Mouse (Mus musculus) MEL (cell line): ENCODE results near the gene Ralgapb. TPM values are rescaled to one million over a fixed set of nuclear protein-coding genes. Genes with fewer than 3 reads are reported as not detected.

Experiments used
- DNase-seq: peaks from one replicate; pipeline ENCODE4 v3.0.0; 2011; ENCODE audit warnings: low read depth, low spot score
- H3K27ac ChIP-seq: 2 replicates; pipeline ENCODE4 v1.5.1; 2012; ENCODE audit warnings: low read depth, mild to moderate bottlenecking, control low read depth, low read length, moderate library complexity; ENCODE audit not compliant: control insufficient read depth
- H3K27me3 ChIP-seq, 2 experiments: fragments of 150-350 bp in 1 of 2; sonication (generic) in 1 of 2; 2 replicates each; pipeline ENCODE4 v1.6.1; 2012; ENCODE audit warnings: low read length in 2 of 2, mild to moderate bottlenecking in 2 of 2, improper control_type of control experiment in 1 of 2, moderate library complexity in 1 of 2; ENCODE audit not compliant: insufficient read depth in 2 of 2, control insufficient read depth in 1 of 2
- H3K36me3 ChIP-seq, 2 experiments: 2 replicates each; pipeline ENCODE4 v1.6.1; 2012 to 2014; ENCODE audit warnings: low read length in 2 of 2, improper control_type of control experiment in 1 of 2, inconsistent platforms in 1 of 2, mild to moderate bottlenecking in 1 of 2; ENCODE audit not compliant: insufficient read depth in 2 of 2, control insufficient read depth in 1 of 2
- H3K4me1 ChIP-seq, 2 experiments: fragments of 150-350 bp in 1 of 2; sonication (generic) in 1 of 2; 2 replicates each; pipeline ENCODE4 v1.6.1; 2012; ENCODE audit warnings: low read length in 2 of 2, improper control_type of control experiment in 1 of 2, mild to moderate bottlenecking in 1 of 2; ENCODE audit not compliant: insufficient read depth in 2 of 2, control insufficient read depth in 1 of 2
- H3K4me3 ChIP-seq, 2 experiments: fragments of 150-350 bp in 1 of 2; sonication (generic) in 1 of 2; 2 replicates each; pipeline ENCODE4 v1.5.1; 2012; ENCODE audit warnings: low read depth in 2 of 2, low read length in 2 of 2, mild to moderate bottlenecking in 2 of 2, moderate library complexity in 2 of 2, control low read depth in 1 of 2, improper control_type of control experiment in 1 of 2; ENCODE audit not compliant: control insufficient read depth in 1 of 2, insufficient read depth in 1 of 2
- H3K79me2 ChIP-seq: 2 replicates; pipeline ENCODE4 v1.6.1; 2012; ENCODE audit warnings: mild to moderate bottlenecking, low read length, moderate library complexity; ENCODE audit not compliant: control insufficient read depth, poor library complexity, insufficient read depth
- H3K9ac ChIP-seq: 2 replicates; pipeline ENCODE4 v1.6.1; 2012; ENCODE audit warnings: low read depth, mild to moderate bottlenecking, control low read depth, low read length, moderate library complexity; ENCODE audit not compliant: control insufficient read depth, poor library complexity, severe bottlenecking
- H3K9me3 ChIP-seq: fragments of 150-350 bp; sonication (generic); replicated peaks from 2 replicates; pipeline ENCODE4 v1.6.1; 2012; ENCODE audit warnings: mild to moderate bottlenecking, low read length, improper control_type of control experiment, moderate library complexity; ENCODE audit not compliant: insufficient read depth
- BHLHE40 ChIP-seq: IDR thresholded peaks from 2 replicates; pipeline ENCODE4 v1.6.1; 2012; ENCODE audit warnings: low read depth, mild to moderate bottlenecking, inconsistent platforms, low read length, improper control_type of control experiment, borderline replicate concordance
- CTCF ChIP-seq, 3 experiments: IDR thresholded peaks in 2 of 3; conservative IDR thresholded peaks in 1 of 3; 2 replicates each; pipeline ENCODE4 v1.5.1; 2011 to 2012; ENCODE audit warnings: low read length in 3 of 3, low read depth in 2 of 3, mild to moderate bottlenecking in 2 of 3, improper control_type of control experiment in 1 of 3, inconsistent platforms in 1 of 3, mixed read lengths in 1 of 3, moderate library complexity in 1 of 3; ENCODE audit not compliant: control insufficient read depth in 1 of 3, insufficient read depth in 1 of 3, poor library complexity in 1 of 3, severe bottlenecking in 1 of 3
- E2F4 ChIP-seq: IDR thresholded peaks from 2 replicates; pipeline ENCODE4 v1.6.1; 2011; ENCODE audit warnings: low read depth, low read length, improper control_type of control experiment, borderline replicate concordance
- ELF1 ChIP-seq: IDR thresholded peaks from 2 replicates; pipeline ENCODE4 v1.6.1; 2014; ENCODE audit warnings: low read depth, mild to moderate bottlenecking, inconsistent platforms, low read length, improper control_type of control experiment, moderate library complexity
- EP300 ChIP-seq, 2 experiments: IDR thresholded peaks; 2 replicates each; pipeline ENCODE4 v1.6.1; 2011; ENCODE audit warnings: improper control_type of control experiment in 2 of 2, low read length in 2 of 2, low read depth in 1 of 2, mild to moderate bottlenecking in 1 of 2
- ETS1 ChIP-seq: IDR thresholded peaks from 2 replicates; pipeline ENCODE4 v1.6.1; 2012; ENCODE audit warnings: low read depth, mild to moderate bottlenecking, inconsistent platforms, low read length, improper control_type of control experiment, moderate library complexity
- GATA1 ChIP-seq: IDR thresholded peaks from 2 replicates; pipeline ENCODE4 v1.6.1; 2011; ENCODE audit warnings: low read depth, low read length, improper control_type of control experiment
- HCFC1 ChIP-seq: IDR thresholded peaks from 2 replicates; pipeline ENCODE4 v1.6.1; 2012; ENCODE audit warnings: low read depth, mild to moderate bottlenecking, inconsistent platforms, low read length, improper control_type of control experiment, moderate library complexity
- JUND ChIP-seq: IDR thresholded peaks from 2 replicates; pipeline ENCODE4 v1.6.1; 2011; ENCODE audit warnings: low read depth, mild to moderate bottlenecking, improper control_type of control experiment, low read length
- MAFK ChIP-seq: IDR thresholded peaks from 2 replicates; pipeline ENCODE4 v1.6.1; 2011; ENCODE audit warnings: low read depth, mild to moderate bottlenecking, low read length, improper control_type of control experiment, borderline replicate concordance
- MAX ChIP-seq: IDR thresholded peaks from 2 replicates; pipeline ENCODE4 v1.6.1; 2011; ENCODE audit warnings: low read length, improper control_type of control experiment
- MEF2A ChIP-seq: IDR thresholded peaks from 2 replicates; pipeline ENCODE4 v1.6.1; 2014; ENCODE audit warnings: low read depth, mild to moderate bottlenecking, inconsistent platforms, low read length, improper control_type of control experiment; ENCODE audit not compliant: poor library complexity, insufficient replicate concordance, severe bottlenecking; ENCODE audit errors: extremely low read depth
- MXI1 ChIP-seq: IDR thresholded peaks from 2 replicates; pipeline ENCODE4 v1.6.1; 2011; ENCODE audit warnings: mild to moderate bottlenecking, low read depth, low read length, improper control_type of control experiment
- MYB ChIP-seq: IDR thresholded peaks from 2 replicates; pipeline ENCODE4 v1.6.1; 2011; ENCODE audit warnings: mild to moderate bottlenecking, low read depth, low read length, improper control_type of control experiment
- NELFE ChIP-seq: IDR thresholded peaks from 2 replicates; pipeline ENCODE4 v1.6.1; 2011; ENCODE audit warnings: low read depth, low read length, improper control_type of control experiment
- NRF1 ChIP-seq: IDR thresholded peaks from 2 replicates; pipeline ENCODE4 v1.6.1; 2014; ENCODE audit warnings: low read depth, mild to moderate bottlenecking, inconsistent platforms, low read length, improper control_type of control experiment, moderate library complexity; ENCODE audit not compliant: poor library complexity, insufficient read depth, severe bottlenecking
- POLR2AphosphoS2 ChIP-seq: IDR thresholded peaks from 2 replicates; pipeline ENCODE4 v1.6.1; 2011; ENCODE audit warnings: low read length, improper control_type of control experiment
- POLR2AphosphoS5 ChIP-seq: IDR thresholded peaks from 2 replicates; pipeline ENCODE4 v1.6.1; 2012; ENCODE audit warnings: low read depth, borderline replicate concordance, mild to moderate bottlenecking, inconsistent platforms, low read length, moderate library complexity, mixed read lengths
- RAD21 ChIP-seq: IDR thresholded peaks from 2 replicates; pipeline ENCODE4 v1.6.1; 2011; ENCODE audit warnings: mild to moderate bottlenecking, low read depth, low read length, improper control_type of control experiment
- SIN3A ChIP-seq: IDR thresholded peaks from 2 replicates; pipeline ENCODE4 v1.6.1; 2012; ENCODE audit warnings: low read length, improper control_type of control experiment, inconsistent platforms
- TBP ChIP-seq: IDR thresholded peaks from 2 replicates; pipeline ENCODE4 v1.8.0; 2011; ENCODE audit warnings: low read depth, low read length, improper control_type of control experiment
- TCF12 ChIP-seq: IDR thresholded peaks from 2 replicates; pipeline ENCODE4 v1.6.1; 2014; ENCODE audit warnings: low read depth, mild to moderate bottlenecking, inconsistent platforms, low read length, improper control_type of control experiment, moderate library complexity
- UBTF ChIP-seq: IDR thresholded peaks from 2 replicates; pipeline ENCODE4 v1.6.1; 2012; ENCODE audit warnings: low read depth, mild to moderate bottlenecking, inconsistent platforms, low read length, improper control_type of control experiment, moderate library complexity, borderline replicate concordance; ENCODE audit not compliant: insufficient read depth
- USF1 ChIP-seq: IDR thresholded peaks from 2 replicates; pipeline ENCODE4 v1.6.1; 2014; ENCODE audit warnings: low read depth, mild to moderate bottlenecking, inconsistent platforms, low read length, improper control_type of control experiment, moderate library complexity
- USF2 ChIP-seq, 2 experiments: IDR thresholded peaks; 2 replicates each; pipeline ENCODE4 v1.6.1; 2011 to 2012; ENCODE audit warnings: improper control_type of control experiment in 2 of 2, low read length in 2 of 2, borderline replicate concordance in 1 of 2, inconsistent platforms in 1 of 2, low read depth in 1 of 2, mild to moderate bottlenecking in 1 of 2; ENCODE audit not compliant: insufficient read depth in 1 of 2
- ZC3H11A ChIP-seq: IDR thresholded peaks from 2 replicates; pipeline ENCODE4 v1.6.1; 2012; ENCODE audit warnings: low read depth, mild to moderate bottlenecking, inconsistent platforms, low read length, improper control_type of control experiment
- ZMIZ1 ChIP-seq: IDR thresholded peaks from 2 replicates; pipeline ENCODE4 v1.6.1; 2012; ENCODE audit warnings: low read depth, mild to moderate bottlenecking, inconsistent platforms, low read length, improper control_type of control experiment, moderate library complexity
- ZNF384 ChIP-seq: IDR thresholded peaks from 2 replicates; pipeline ENCODE4 v1.6.1; 2012; ENCODE audit warnings: low read depth, mild to moderate bottlenecking, inconsistent platforms, low read length, improper control_type of control experiment
- polyA plus RNA-seq, 2 experiments: library from polyadenylated mRNA; stranded (reverse) in 1 of 2; unstranded in 1 of 2; fragments of >175 nt in 1 of 2; fragments of >200 nt in 1 of 2; gene quantifications; 2 replicates each; pipeline versions ENCODE4 v1.2.1 to v1.2.4; 2012; ENCODE audit warnings: low replicate concordance in 2 of 2, low read depth in 1 of 2; ENCODE audit not compliant: insufficient read length in 2 of 2, insufficient read depth in 1 of 2, missing spikeins in 1 of 2
- total RNA-seq: library from RNA; depleted of rRNA; stranded (reverse); fragments of 300-350 nt; gene quantifications from 2 replicates; pipeline ENCODE4 v1.2.3, GENCODE M21; 2012

Ralgapb gene
- total and polyA plus RNA-seq, 3 experiments, result 15.0 to 122 (median 20.7) TPM

DNA sequence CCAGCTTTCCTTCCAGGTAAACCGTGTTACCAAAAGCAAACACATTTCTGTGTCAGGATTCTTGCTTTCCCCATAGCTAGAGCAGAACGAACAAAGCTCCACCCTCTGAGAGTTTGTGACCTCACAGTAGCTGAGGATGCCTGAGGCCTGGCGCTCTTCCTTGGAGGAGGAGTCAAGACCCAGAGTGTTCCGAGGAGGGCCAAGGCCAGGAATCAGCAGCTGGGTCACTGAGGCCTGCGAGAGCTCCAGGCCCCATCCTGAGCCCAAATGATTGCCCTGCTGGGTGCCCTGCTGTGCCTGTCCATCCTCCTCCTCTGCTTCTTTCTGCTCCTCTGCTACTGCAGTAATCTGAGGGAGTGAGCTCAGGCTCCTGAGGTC is 39.5 kb upstream of the Ralgapb start:
- DNase-seq, result no peak
- no peak overlapping the region for H3K27ac ChIP-seq
- H3K36me3 ChIP-seq, result peaks cover 0 to 2% of the 10 kb centered on the region in 2 experiments; a peak in 2 of 4 replicates
- H3K79me2 ChIP-seq, result no peaks in the 10 kb centered on the region
- TF ChIP-seq MAFK (no peak), BHLHE40 (no peak), ZMIZ1 (no peak), POLR2AphosphoS5 (no peak), MEF2A (no peak), MYB (no peak), TCF12 (no peak), ETS1 (no peak), ELF1 (no peak), ZNF384 (no peak), POLR2AphosphoS2 (no peak), MXI1 (no peak), HCFC1 (no peak), UBTF (no peak), USF2 (IDR thresholded peaks at IDR 0.05; ENCODE audit: borderline replicate concordance in 1 of 2, insufficient read depth in 1 of 2, low read depth in 1 of 2, low read length in 2 of 2) (no peak), TBP (no peak), EP300 (IDR thresholded peaks at IDR 0.05; ENCODE audit: low read depth in 1 of 2, low read length in 2 of 2) (no peak)
- peaks cover 6 to 13% of the 10 kb centered on the region in 2 experiments; a peak in 3 of 4 replicates for H3K4me1 ChIP-seq
- H3K9ac ChIP-seq, result no peak overlapping the region
- H3K27me3 ChIP-seq, result no peaks in the 10 kb centered on the region
- H3K9me3 ChIP-seq, result no peaks in the 10 kb centered on the region
- H3K4me3 ChIP-seq, result no peak overlapping the region

DNA sequence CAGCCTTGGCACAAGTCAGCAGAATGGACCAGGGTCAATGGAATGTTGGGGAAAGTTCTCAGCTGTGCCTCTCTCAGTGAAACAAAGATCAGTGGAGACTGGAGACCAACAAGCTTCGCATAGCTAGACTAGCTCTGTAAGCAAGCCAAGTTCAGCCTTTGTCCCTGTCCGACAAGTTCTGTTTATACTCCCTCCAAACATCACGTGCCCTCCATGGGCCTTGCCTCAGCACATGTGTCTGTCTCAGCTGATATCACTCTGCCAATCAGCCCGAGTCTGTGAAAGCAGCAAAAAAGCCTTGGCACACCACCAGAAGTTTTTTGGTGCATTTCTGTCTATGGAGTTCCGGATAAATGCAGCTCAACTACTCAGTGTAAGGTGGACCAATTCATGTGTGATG is 36.6 kb upstream of the Ralgapb start:
- H3K4me3 ChIP-seq, result peak overlapping the region in 1 of 2 experiments; percentile 46; a peak in 1 of 4 replicates
- peaks cover 5 to 9% of the 10 kb centered on the region in 2 experiments; a peak in 3 of 4 replicates for H3K4me1 ChIP-seq
- no peaks in the 10 kb centered on the region for H3K27me3 ChIP-seq
- DNase-seq, result peak; percentile 80
- no peak overlapping the region for H3K27ac ChIP-seq
- no peaks in the 10 kb centered on the region for H3K79me2 ChIP-seq
- no peaks in the 10 kb centered on the region for H3K9me3 ChIP-seq
- no peak overlapping the region for H3K9ac ChIP-seq
- peaks cover 0 to 2% of the 10 kb centered on the region in 2 experiments; a peak in 1 of 4 replicates for H3K36me3 ChIP-seq
- TF ChIP-seq JUND (no peak), POLR2AphosphoS2 (no peak), TBP (0 out of 2 replicates have a peak, but pooled peaks have one; percentile 31), RAD21 (no peak), BHLHE40 (peak; percentile 95), ZC3H11A (no peak), NRF1 (no peak), POLR2AphosphoS5 (no peak), ETS1 (peak; percentile 90), TCF12 (0 out of 2 replicates have a peak, but pooled peaks have one; percentile 14), SIN3A (peak; percentile 81), E2F4 (no peak), CTCF (IDR thresholded peaks at IDR 0.05 in 2 of 3, conservative IDR thresholded peaks at IDR 0.05 in 1 of 3; ENCODE audit: control insufficient read depth in 1 of 3, insufficient read depth in 1 of 3, low read depth in 2 of 3, low read length in 3 of 3, poor library complexity in 1 of 3, severe bottlenecking in 1 of 3) (no peak), MAX (peak; percentile 96), GATA1 (peak; percentile 33; the same call in 1 of the 2 replicates), USF1 (peak; percentile 93), EP300 (IDR thresholded peaks at IDR 0.05; ENCODE audit: low read depth in 1 of 2, low read length in 2 of 2) (peak in 1 of 2 experiments; percentile 5; a peak in 1 of 4 replicates), USF2 (IDR thresholded peaks at IDR 0.05; ENCODE audit: borderline replicate concordance in 1 of 2, insufficient read depth in 1 of 2, low read depth in 1 of 2, low read length in 2 of 2) (peak in 1 of 2 experiments; percentile 83; a peak in 3 of 4 replicates), MXI1 (peak; percentile 92), MAFK (no peak), NELFE (no peak)
